Mouse (Mus musculus) intestine, embryonic 16.5 days (tissue): ENCODE data around the gene Slc1a4. TPM values are rescaled to one million over a fixed set of nuclear protein-coding genes. Genes with fewer than 3 reads are reported as not detected.

Experiments
- ATAC-seq: fragments of 200-750 bp; cut with Nextera tagmentation; 2 replicates; pipeline ENCODE4 v1.8.0; 2017; ENCODE audit warnings: moderate TSS enrichment, moderate library complexity
- H3K27ac ChIP-seq: fragments of 300-500 bp; sonication (generic); 2 replicates; pipeline ENCODE4 v1.5.1; 2014; ENCODE audit warnings: mild to moderate bottlenecking, low read length
- H3K27me3 ChIP-seq: fragments of 300-500 bp; sonication (generic); replicated peaks from 2 replicates; pipeline ENCODE4 v1.6.1; 2014; ENCODE audit warnings: low read length, control low read depth, mixed read lengths; ENCODE audit not compliant: control insufficient read depth, insufficient read depth
- H3K36me3 ChIP-seq: fragments of 300-500 bp; sonication (generic); 2 replicates; pipeline ENCODE4 v1.6.1; 2014; ENCODE audit warnings: low read length, control low read depth; ENCODE audit not compliant: control insufficient read depth, insufficient read depth
- H3K4me1 ChIP-seq: fragments of 300-500 bp; sonication (generic); 2 replicates; pipeline ENCODE4 v1.6.1; 2014; ENCODE audit warnings: low read length, control low read depth, mixed read lengths; ENCODE audit not compliant: control insufficient read depth, insufficient read depth
- H3K4me2 ChIP-seq: fragments of 300-500 bp; sonication (generic); 2 replicates; pipeline ENCODE4 v1.6.1; 2014; ENCODE audit warnings: low read depth, low read length, control low read depth
- H3K4me3 ChIP-seq: fragments of 300-500 bp; sonication (generic); 2 replicates; pipeline ENCODE4 v1.5.1; 2014; ENCODE audit warnings: mild to moderate bottlenecking, low read length
- H3K9ac ChIP-seq: fragments of 300-500 bp; sonication (generic); 2 replicates; pipeline ENCODE4 v1.6.1; 2014; ENCODE audit warnings: low read depth, low read length
- H3K9me3 ChIP-seq: fragments of 300-500 bp; sonication (generic); 2 replicates; pipeline ENCODE4 v1.6.1; 2016; ENCODE audit warnings: low read length, control low read depth; ENCODE audit not compliant: control insufficient read depth
- WGBS: fragments of 180-500 bp; shearing (Covaris S2); extraction: QIAGEN DNeasy Blood & Tissue Kit; methylation state at CpG from one replicate; pipeline ENCODE4 v1.1.7; 2014; 5-methylcytosine and 5-hydroxymethylcytosine counted together
- polyA plus RNA-seq: library from polyadenylated mRNA; unstranded; fragments of >200 nt; fragmentation: Nextera tagmentation; extraction: Ambion mirVana; gene quantifications from 2 replicates; pipeline ENCODE4 v1.2.1, GENCODE M21; 2015

Gene Slc1a4
- polyA plus RNA-seq, 1 experiment from 2014 or later = 11.9 TPM

DNA sequence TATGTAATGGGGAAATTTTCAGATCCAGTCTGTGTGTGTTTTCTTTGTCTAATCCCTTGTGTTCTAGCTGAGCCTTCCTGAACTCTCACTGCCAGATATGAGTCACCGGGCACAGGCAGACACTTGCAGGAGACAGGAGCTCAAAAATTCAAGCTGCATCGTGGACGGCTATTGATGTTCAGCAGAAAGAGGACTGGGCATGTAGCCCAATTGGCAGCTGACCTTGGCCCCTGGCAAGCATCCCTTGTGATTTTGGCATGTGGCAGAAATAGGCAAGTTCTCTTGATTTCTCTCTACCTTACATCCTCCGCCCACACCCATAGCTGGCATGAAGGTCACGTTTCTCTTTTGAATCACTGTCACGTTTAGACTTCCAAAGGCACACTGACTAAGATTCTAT lies 15.0 kb upstream of the Slc1a4 start:
- H3K36me3 ChIP-seq = no peaks in the 10 kb centered on the region
- 0 out of 2 replicates have a peak, but pooled peaks cover 3% of the 10 kb centered on the region for H3K4me1 ChIP-seq
- no peak for ATAC-seq
- no peaks in the 10 kb centered on the region for H3K9me3 ChIP-seq
- H3K9ac ChIP-seq = no peak overlapping the region
- H3K4me2 ChIP-seq = no peak overlapping the region
- WGBS = 76% methylated on average over 6 of the region's 6 CpGs
- H3K27ac ChIP-seq = no peak overlapping the region
- no peaks in the 10 kb centered on the region for H3K27me3 ChIP-seq
- H3K4me3 ChIP-seq = no peak overlapping the region

GRCm38 (mm10) chr11:20346369-20346768 lies 13.9 kb upstream of the Slc1a4 start:
- 0 out of 2 replicates have a peak, but pooled peaks cover 3% of the 10 kb centered on the region for H3K4me1 ChIP-seq
- no peak overlapping the region for H3K9ac ChIP-seq
- no peaks in the 10 kb centered on the region for H3K36me3 ChIP-seq
- 45% methylated on average over 2 of the region's 2 CpGs for WGBS
- H3K4me2 ChIP-seq = no peak overlapping the region
- H3K4me3 ChIP-seq = no peak overlapping the region
- H3K27me3 ChIP-seq = no peaks in the 10 kb centered on the region
- peak; percentile 79 for ATAC-seq
- H3K9me3 ChIP-seq = no peaks in the 10 kb centered on the region
- no peak overlapping the region for H3K27ac ChIP-seq

DNA sequence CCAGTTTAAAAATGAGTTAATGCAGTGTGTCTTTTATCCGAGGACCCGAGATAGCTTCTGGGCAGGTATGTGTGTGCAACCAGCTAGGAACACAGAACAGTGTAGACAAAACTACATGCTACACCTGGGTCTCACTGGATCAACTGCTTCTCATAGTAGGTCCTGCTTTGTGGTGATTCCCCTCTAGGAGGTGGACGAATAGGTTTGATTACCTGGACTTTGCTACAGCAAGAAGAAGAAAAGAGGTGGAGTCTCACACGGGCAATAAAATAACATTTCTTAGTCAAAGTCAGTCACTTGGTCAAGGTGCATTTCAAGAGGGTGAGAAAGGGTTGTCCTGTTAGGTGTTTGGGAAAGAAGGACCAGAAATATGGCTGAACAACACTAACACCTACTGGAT lies 11.4 kb upstream of the Slc1a4 start:
- no peaks in the 10 kb centered on the region for H3K36me3 ChIP-seq
- H3K4me1 ChIP-seq = 0 out of 2 replicates have a peak, but pooled peaks cover 3% of the 10 kb centered on the region
- 78% methylated on average over 4 of the region's 4 CpGs for WGBS
- H3K27me3 ChIP-seq = no peaks in the 10 kb centered on the region
- H3K9me3 ChIP-seq = no peaks in the 10 kb centered on the region
- no peak overlapping the region for H3K9ac ChIP-seq
- H3K4me3 ChIP-seq = no peak overlapping the region
- H3K27ac ChIP-seq = no peak overlapping the region
- no peak overlapping the region for H3K4me2 ChIP-seq
- peak; percentile 65 for ATAC-seq

- Histone ChIP-seq H3K9me3 (no peaks in the 10 kb centered on the region), H3K4me1 (0 out of 2 replicates have a peak, but pooled peaks cover 3% of the 10 kb centered on the region), H3K27me3 (no peaks in the 10 kb centered on the region), H3K4me2 (no peak overlapping the region), H3K4me3 (no peak overlapping the region), H3K36me3 (no peaks in the 10 kb centered on the region), H3K9ac (no peak overlapping the region), H3K27ac (no peak overlapping the region)
- ATAC-seq = no peak
- 68% methylated on average over 1 of the region's 1 CpGs for WGBS
These were observed 9.1 kb upstream of the Slc1a4 start for GRCm38 (mm10) chr11:20341598-20341997.

DNA sequence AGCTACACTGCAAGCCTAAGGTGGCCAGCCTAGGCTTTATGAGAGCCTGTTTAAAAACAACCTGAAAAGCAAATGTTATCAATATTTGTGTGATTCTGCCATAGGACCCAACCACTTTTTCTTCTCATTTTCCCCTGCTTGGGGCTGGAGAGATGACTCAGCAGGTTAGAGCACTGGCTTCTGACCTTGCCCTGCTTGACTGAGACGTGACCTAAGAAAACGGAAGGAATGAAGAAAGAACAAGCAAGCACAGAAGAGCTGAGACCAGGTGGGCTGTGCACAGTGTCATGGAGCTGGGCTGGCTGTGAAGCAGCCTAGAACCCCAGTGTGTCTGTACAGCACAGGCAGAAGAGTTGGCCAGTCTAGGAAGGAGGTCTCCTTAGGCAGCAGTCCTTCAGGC lies 6.2 kb upstream of the Slc1a4 start:
- WGBS = 60% methylated on average over 2 of the region's 2 CpGs
- no peak overlapping the region for H3K4me3 ChIP-seq
- H3K27ac ChIP-seq = no peak overlapping the region
- ATAC-seq = no peak
- 0 out of 2 replicates have a peak, but pooled peaks cover 1% of the 10 kb centered on the region for H3K4me1 ChIP-seq
- no peaks in the 10 kb centered on the region for H3K27me3 ChIP-seq
- no peaks in the 10 kb centered on the region for H3K36me3 ChIP-seq
- no peak overlapping the region for H3K9ac ChIP-seq
- no peaks in the 10 kb centered on the region for H3K9me3 ChIP-seq
- H3K4me2 ChIP-seq = no peak overlapping the region

DNA sequence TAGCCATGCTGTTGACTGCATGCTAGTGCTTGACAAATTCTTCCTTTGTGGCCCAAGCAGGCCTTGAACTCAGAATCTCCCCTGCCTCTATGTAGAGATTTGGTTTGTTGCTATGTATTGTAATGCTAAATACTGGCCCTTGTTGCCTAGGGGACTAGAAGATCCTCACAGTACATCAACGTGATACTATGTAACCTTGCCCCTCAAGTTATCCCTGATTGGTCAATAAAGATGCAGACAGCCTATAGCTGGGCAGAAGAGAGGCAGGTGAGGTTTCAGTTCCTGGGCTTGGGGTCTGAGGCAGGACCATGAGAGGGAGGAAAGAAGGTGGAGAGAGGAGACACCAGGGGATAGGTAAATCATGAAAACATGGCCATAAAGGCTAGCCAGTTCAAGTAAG lies 1.8 kb upstream of the Slc1a4 start:
- 33% methylated on average over 1 of the region's 1 CpGs for WGBS
- no peak for ATAC-seq
- Histone ChIP-seq H3K9ac (no peak overlapping the region), H3K4me3 (no peak overlapping the region), H3K27ac (no peak overlapping the region), H3K36me3 (no peaks in the 10 kb centered on the region), H3K9me3 (no peaks in the 10 kb centered on the region), H3K27me3 (no peaks in the 10 kb centered on the region), H3K4me1 (peaks cover 6% of the 10 kb centered on the region; the same call in 1 of the 2 replicates), H3K4me2 (no peak overlapping the region)

GRCm38 (mm10) chr11:20331690-20332537 lies 599 bp downstream of the Slc1a4 start:
- Histone ChIP-seq H3K9ac (peak overlapping the region; percentile 84), H3K27me3 (no peaks in the 10 kb centered on the region), H3K4me1 (peaks cover 6% of the 10 kb centered on the region; the same call in 1 of the 2 replicates), H3K9me3 (no peaks in the 10 kb centered on the region), H3K4me3 (peak overlapping the region; percentile 77), H3K27ac (peak overlapping the region; percentile 92), H3K36me3 (no peaks in the 10 kb centered on the region), H3K4me2 (peak overlapping the region; percentile 96)
- peak; percentile 17 for ATAC-seq
- WGBS = 2% methylated on average over 61 of the region's 61 CpGs

DNA sequence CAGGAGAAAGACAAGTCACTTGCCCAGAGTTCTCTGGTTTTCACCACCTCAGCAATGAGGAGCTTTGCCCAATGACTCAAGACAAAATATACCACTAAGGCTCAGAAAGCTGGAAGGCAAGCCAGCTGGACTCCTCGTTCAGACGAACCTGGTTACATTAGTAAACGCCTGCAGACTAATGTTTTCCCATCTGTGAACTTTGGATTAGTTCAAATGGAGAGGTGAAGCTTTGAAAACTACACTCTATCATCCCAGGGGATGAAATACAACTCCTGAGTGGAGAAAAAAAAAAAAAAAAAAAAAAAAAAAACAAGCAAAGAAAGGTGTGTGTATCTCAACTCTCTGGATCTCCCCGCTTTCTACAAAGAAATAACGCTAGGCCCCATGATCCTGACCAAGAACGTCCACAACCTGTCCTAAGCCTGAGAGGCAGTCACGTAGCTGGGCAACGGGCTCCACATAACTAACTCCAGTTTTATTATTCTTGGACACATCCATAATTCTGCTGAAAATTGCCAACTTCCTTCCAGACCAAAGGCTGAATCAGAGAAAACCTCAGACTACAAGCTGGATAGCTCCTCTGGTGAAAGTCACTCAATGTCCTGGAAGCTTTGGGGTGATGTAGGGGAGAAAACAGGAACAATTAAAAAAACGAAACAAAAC lies 1.4 kb downstream of the Slc1a4 start:
- Histone ChIP-seq H3K9ac (peak overlapping the region; percentile 84; the same call in 1 of the 2 replicates), H3K27me3 (no peaks in the 10 kb centered on the region)
- 47% methylated on average over 9 of the region's 9 CpGs for WGBS

DNA sequence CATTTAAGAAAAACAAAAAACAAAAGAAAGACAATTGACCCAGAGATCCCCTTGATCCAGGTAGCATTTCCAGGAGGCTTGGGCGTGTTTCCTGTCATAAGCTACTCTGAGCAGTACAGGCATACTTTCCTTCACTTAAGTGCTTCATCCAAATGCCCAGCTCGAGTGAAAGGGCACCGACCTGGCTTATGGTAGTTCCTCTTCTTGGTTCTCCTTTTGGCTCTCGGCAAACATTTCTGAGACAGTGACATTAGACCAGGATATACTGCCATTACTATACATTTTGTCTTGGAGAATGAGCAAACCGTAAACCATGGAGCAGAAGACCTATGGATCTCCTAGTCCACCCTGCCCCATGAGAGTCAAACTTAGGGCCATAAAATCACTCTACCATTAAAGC lies 2.8 kb downstream of the Slc1a4 start:
- Histone ChIP-seq H3K4me1 (peaks cover 6% of the 10 kb centered on the region; the same call in 1 of the 2 replicates), H3K9me3 (no peaks in the 10 kb centered on the region), H3K27ac (no peak overlapping the region), H3K4me3 (no peak overlapping the region), H3K9ac (no peak overlapping the region), H3K4me2 (no peak overlapping the region), H3K36me3 (no peaks in the 10 kb centered on the region), H3K27me3 (no peaks in the 10 kb centered on the region)
- WGBS = 81% methylated on average over 5 of the region's 5 CpGs
- no peak for ATAC-seq

More for the DNA sequence above, 1.4 kb downstream of the Slc1a4 start:
- Histone ChIP-seq H3K27ac (no peak overlapping the region), H3K36me3 (no peaks in the 10 kb centered on the region), H3K4me1 (peaks cover 6% of the 10 kb centered on the region; the same call in 1 of the 2 replicates), H3K4me3 (peak overlapping the region; percentile 77), H3K9me3 (no peaks in the 10 kb centered on the region), H3K4me2 (peak overlapping the region; percentile 96)
- no peak for ATAC-seq
